Mouse (Mus musculus) gastrocnemius, postnatal 4 days (tissue): ENCODE data around the gene Klhl22. TPM values are rescaled to one million over a fixed set of nuclear protein-coding genes. Genes with fewer than 3 reads are reported as not detected.

ENCODE experiments used
- DNase-seq, 2 experiments: peaks; one replicate each; pipeline ENCODE4 v3.0.0; 2021 to 2022; ENCODE audit warnings: low spot score in 2 of 2, mixed read lengths in 2 of 2
- total RNA-seq, 2 experiments: library from RNA; stranded (reverse); gene quantifications; 2 replicates each; pipeline ENCODE4 v1.2.3; 2021

The Klhl22 gene
- total RNA-seq, 2 experiments from 2014 or later = 56.9 to 60.4 TPM

- no peak for DNase-seq
These were observed 42.5 kb downstream of the Klhl22 start for GRCm38 (mm10) chr16:17801777-17802455.

DNA sequence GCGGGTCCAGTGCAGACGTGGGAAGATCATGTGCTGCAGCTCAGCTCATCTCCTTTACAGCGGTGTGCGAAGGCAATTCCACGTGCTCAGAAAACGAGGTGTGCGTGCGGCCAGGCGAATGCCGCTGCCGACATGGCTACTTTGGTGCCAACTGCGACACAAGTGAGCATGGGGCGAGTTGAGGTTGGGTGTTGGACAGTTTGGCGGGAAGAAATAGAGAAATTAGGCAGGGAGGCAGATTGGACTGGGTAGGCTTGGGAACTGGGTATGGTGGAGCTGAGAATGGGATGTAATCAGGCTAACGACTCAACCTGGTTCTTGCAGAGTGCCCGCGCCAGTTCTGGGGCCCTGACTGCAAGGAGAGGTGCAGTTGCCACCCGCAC lies 43.0 kb downstream of the Klhl22 start:
- DNase-seq = no peak

DNA sequence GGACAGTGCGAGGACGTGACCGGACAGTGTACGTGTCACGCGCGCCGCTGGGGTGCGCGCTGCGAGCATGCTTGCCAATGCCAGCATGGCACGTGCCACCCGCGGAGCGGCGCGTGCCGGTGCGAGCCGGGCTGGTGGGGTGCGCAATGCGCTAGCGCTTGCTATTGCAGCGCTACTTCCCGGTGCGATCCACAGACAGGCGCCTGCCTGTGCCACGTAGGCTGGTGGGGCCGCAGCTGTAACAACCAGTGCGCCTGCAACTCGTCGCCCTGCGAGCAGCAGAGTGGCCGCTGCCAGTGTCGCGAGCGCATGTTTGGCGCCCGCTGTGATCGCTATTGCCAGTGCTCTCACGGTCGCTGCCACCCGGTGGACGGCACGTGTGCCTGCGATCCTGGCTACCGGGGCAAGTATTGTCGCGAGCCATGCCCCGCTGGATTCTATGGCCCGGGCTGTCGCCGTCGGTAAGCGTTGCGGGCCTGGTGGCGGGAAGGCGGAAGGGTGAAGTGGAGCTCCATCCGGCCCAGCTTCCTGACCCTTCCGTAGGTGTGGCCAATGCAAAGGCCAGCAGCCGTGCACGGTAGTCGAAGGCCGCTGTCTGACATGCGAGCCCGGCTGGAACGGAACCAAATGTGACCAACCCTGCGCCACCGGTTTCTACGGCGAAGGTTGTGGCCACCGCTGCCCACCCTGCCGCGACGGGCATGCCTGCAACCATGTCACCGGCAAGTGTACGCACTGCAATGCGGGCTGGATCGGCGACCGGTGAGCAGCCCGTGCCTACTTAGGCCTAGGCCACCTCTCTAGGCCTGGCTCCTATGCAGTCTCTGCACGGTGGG lies 43.6 kb downstream of the Klhl22 start:
- DNase-seq = no peak

GRCm38 (mm10) chr16:17803675-17804448 lies 44.4 kb downstream of the Klhl22 start:
- no peak for DNase-seq

DNA sequence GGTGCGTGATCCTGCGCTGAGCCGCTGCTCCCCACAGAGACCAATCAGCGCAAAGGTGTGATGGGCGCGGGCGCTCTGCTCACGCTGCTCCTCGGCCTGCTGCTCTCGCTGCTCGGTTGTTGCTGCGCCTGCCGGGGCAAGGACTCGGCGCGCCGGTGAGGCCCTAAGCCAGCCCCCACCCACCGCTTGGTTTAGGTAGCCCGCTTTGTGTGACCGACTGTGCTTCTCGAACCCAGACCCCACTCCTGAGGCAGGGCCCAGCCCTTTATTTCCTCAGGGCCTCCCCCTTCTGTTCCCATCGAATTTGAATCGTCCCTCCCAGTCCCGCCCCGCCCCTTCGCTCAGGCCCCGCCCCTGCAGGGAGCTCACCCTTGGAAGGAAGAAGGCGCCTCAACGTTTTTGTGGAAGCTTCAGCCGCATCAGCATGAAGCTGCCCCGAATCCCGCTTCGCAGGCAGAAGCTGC lies 45.1 kb downstream of the Klhl22 start:
- DNase-seq = peak in 1 of 2 experiments; percentile 32

- DNase-seq = no peak
These were observed 45.6 kb downstream of the Klhl22 start for GRCm38 (mm10) chr16:17804982-17805381.

GRCm38 (mm10) chr16:17806581-17807191 lies 47.3 kb downstream of the Klhl22 start:
- DNase-seq = no peak

DNA sequence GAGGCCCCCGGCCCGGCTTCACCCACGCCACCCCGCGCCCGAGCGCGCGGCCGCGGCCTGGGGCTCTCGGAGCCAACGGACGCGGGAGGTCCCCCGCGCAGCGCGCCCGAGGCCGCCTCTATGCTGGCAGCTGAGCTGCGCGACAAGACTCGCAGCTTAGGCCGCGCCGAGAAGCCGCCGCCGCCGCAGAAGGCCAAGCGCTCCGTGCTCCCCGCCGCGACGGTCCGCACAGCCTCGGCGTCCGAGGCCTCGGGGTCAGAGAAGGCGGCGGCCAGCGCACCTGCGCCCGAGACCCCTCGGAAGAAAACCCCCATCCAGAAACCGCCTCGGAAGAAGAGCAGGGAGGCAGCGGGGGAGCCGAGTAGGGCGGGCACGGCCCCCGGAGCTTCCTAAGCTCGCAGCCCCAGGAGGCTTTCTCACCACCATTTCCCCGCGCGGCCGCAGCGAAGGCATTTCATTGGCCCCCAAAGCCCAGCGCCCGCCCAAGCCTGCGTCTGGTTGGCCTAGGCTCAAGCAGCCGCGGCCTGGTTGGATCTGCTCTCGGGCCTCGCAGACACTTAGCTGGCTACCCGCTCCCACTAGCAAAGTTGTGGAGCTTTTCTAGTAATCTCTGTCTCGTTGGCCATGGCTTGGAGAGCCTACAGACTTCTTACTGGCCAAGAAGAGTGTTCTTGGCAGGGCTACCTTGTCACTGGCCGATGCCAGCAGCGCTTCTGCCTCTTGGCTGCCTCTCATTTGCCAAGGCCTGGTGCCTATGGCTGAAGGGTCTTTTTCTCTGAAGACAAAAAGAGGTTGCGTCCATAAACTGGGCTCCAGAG lies 48.0 kb downstream of the Klhl22 start:
- DNase-seq = peak; percentile 81 to 87

- no peak for DNase-seq
These were observed 49.7 kb downstream of the Klhl22 start for GRCm38 (mm10) chr16:17809125-17809524.

DNA sequence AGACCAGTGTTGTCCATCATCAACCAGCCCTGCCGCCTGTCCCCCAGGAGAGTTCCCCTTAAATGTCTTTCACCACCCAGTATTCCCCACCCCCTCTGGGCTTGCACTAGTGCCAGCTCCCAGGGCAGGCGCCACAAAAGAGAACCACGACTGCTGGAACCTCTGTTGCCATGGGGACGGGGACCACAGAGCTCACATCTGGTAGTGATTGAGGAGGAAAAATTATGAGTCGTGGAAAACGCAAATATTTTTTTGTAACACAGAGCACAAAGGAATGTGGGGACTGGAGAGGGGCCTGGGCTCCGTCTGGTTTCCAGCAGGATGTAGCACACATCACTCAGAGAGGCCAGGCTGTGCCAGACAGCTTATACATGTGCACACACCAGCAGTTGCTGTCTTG lies 50.3 kb downstream of the Klhl22 start:
- peak; percentile 71 to 87 for DNase-seq

- DNase-seq = no peak
These were observed 52.7 kb downstream of the Klhl22 start for GRCm38 (mm10) chr16:17812120-17812519.

DNA sequence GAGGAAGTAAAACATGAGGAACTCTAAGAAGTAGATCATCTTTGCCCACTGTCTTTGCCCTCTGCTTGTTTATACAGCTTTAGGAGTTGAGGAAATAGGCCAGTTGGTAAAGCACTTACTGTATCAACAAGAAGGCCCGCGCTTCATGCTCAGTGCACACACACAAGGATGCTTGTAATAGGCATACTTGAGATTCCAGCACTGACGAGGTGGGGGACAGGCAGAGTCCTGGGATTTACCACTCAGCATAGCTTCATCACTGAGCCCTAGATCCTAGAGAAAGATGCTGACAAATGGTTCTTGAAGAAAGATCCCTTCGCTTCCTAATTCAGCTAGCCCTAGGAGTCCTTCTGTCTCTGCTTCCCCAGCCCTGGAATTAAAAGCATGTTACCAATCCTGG lies 53.8 kb downstream of the Klhl22 start:
- no peak for DNase-seq

GRCm38 (mm10) chr16:17815411-17816402 lies 56.3 kb downstream of the Klhl22 start:
- DNase-seq = peak in 1 of 2 experiments; percentile 71

- DNase-seq = no peak
These were observed 57.1 kb downstream of the Klhl22 start for GRCm38 (mm10) chr16:17816528-17816927.

GRCm38 (mm10) chr16:17826500-17826899 lies 67.1 kb downstream of the Klhl22 start:
- no peak for DNase-seq

DNA sequence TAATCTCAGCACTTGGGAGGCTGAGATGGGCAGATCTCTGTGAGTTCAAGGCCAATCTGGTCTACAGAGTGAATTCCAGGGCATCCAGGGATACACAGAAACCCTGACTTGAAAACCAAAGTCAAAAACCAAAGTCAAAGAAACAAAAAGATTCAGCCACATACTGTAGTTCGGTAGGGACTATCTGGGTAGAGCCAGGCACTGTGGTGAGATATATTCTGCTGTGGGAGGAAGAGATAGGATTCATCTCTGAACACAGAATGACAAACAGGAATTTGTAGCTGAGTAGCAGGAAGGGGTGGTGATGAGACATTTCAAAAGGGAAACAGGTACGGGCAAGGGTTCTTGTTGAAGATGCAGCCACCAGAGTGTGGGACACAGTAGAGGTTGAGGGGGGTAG lies 68.8 kb downstream of the Klhl22 start:
- DNase-seq = no peak

DNA sequence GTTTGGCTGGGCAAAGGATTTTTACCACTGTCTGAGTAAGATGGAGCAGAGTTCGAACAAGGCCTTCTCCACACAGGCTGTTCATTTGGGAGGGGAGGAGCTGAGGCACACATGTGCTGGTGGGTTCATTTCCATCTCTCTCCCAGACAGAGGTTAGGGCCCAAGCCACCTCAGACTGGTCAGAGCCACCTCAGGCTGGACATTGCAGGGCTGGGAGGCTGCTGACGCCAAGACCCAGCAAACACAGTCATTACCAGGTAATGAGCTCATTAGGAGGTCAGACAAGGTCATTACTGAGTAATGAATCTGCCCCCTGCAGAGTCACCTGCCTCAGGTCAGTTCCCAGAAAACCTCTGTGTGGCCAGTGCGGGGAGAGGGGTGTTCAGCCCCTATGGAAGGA lies 69.4 kb downstream of the Klhl22 start:
- DNase-seq = no peak

- no peak for DNase-seq
These were observed 71.2 kb downstream of the Klhl22 start for GRCm38 (mm10) chr16:17830385-17831178.
